Mouse (Mus musculus) spleen, postnatal 36 days (tissue): ENCODE results near the gene Metrn.
"Not testable (repeated sequence)": the region's sequence is repeated elsewhere in the genome, so short reads cannot be mapped to it uniquely, and the experiment has no call there.

Experiments
- DNase-seq, 2 experiments: peaks; one replicate each; pipeline ENCODE4 v3.0.0; 2022; ENCODE audit warnings: low spot score in 2 of 2, mixed read lengths in 1 of 2

Gene Metrn

GRCm38 (mm10) chr17:25808789-25809605, 12.1 kb upstream of the Metrn start, which contains the start of gene Fbxl16:
Gene Fbxl16 (plus strand): TSS chr17:25809085.
- DNase-seq: no peak

DNA sequence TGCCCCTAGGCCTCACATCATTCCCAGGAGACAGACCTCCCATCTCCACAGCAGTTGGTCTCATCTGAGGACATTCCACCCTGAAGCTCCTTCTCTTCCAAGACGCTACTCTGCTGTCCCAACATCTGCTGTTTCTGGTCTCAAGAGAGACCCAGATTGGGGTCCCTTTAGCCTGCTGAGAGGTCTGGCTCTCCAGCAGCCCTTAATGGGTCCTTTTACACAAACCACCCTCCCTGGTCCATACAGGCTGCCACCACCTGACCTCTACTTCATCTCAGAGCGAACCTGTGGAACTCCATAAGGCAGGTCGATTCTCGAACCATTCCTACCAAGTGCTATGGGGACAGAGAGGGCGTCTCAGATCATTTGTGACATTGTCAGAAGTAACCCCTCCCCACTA, 11.1 kb upstream of the Metrn start:
- DNase-seq: no peak

- DNase-seq: not testable (repeated sequence)
Measured at GRCm38 (mm10) chr17:25807452-25807851, 10.5 kb upstream of the Metrn start.

DNA sequence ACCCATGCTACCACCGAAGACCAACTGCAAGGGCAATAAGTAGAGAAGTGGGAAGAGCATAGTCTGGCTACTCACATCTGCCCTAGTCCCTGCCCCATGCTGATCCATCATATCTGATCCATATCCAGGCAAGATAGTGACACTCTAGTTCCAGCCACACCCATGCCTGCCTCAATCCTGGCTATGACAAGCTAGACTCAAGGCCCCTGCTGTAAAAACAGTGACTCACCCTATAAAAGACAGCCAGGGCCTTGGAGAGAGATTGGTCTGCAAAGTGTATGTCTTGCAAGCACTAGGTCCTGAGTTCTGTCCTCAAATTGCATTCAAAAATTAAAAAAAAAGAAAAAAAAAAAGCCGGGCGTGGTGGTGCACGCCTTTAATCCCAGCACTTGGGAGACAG, 9.6 kb upstream of the Metrn start:
- no peak for DNase-seq

DNA sequence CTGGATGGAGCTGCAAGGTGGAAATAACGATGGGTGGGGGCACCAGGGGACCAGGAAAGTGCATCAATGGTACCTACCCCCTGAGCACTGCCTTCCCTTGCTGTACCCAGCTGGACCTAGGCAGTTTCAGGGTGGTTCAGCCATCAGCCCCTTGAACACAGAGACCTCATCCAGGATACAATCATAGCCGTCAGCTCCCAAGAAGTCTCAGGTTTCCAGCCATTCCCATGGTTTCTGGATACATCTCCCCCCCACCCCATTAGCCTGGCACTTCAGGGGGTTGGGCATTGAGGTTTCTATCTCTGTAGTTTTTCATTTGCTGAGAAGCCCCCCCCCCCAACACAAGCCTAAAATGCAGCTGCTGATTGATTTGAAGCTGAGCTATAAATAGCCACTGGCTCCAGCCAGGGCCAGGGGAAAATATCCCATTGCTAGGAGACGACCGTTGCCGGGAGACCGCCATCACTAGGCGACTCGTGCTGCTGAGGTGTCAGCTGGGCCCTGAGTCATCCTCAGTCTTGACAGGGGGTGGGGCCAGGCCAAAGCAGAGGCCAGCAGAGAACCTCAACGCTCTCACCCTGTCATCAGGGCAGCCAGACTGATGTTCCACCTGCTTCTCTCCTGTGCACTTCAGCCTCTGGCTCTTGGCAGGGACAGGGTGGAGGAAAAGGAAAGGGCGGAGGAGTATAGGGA, 6.0 kb upstream of the Metrn start:
- no peak for DNase-seq

GRCm38 (mm10) chr17:25801029-25801428, 4.1 kb upstream of the Metrn start:
- peak; percentile 68 to 71 for DNase-seq

DNA sequence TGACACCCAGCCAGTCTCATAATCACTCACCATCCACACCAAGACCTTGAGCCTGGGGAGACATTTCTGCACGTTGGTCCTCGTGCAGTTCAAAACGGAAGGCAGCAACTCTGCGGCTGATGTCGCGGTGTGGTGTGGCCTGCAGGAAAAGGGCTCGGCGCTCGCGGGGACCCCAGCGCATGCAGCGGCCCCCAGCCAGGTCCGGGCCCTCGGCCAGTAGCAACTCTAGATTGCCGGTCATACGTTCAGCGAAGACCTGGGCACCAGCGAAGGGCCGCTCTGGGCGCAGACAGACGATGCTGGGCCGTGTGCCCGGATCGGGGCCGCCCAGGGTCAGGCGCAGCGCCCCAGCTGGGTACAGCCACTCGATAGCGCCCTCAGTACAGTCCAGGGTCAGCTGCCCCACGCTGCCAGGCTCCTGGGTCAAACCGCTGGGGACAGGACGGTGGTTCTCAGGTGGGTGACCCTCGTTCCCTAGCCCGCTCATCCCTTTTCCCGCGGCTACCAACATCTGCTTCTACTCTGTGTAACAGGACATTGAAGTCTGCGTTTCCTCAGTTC, 645 bp downstream of the Metrn start:
- no peak for DNase-seq

GRCm38 (mm10) chr17:25795609-25796092, 1.3 kb downstream of the Metrn start, which contains the start of gene AC134908.4:
Gene AC134908.4 (minus strand): TSS chr17:25795659.
- DNase-seq: no peak

DNA sequence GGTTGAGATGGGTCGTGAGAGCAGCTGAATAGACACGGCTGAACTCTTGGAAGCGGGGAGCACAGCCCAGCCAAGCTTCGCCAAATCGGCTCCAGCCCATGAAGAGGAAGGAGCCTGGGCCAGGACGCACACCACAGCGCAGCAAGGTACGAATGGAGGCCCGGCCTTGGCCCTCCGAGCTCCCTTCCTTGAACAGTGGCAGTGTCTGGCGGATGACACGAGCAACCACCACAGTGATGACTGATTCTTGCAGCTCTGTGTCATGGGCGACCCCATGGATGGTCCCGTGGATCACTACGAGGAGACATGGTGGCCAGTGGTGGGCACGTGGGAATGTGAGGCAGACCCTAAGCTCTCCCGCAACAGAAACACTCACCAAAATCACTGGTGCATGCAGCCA, 1.9 kb downstream of the Metrn start:
- no peak for DNase-seq

DNA sequence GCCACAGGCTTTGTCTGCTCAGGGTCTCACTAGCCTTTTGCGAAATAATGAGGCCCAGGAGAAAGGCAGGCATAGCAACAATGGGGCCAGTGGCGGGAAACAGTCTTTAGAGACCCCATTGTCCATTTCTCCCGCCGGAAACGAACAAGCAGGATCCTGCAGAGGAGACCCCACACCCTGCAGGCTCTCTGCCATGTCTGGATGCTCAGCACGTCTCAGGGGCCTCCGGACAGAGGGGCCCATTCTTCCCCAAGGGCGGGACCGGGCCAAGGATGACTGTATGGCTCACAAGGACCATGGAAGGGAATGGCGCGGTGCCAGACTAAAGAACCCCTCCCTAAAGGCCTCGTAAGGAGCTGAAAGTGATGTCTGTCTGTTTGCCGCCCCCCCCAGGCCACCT, 2.7 kb downstream of the Metrn start:
- DNase-seq: no peak

DNA sequence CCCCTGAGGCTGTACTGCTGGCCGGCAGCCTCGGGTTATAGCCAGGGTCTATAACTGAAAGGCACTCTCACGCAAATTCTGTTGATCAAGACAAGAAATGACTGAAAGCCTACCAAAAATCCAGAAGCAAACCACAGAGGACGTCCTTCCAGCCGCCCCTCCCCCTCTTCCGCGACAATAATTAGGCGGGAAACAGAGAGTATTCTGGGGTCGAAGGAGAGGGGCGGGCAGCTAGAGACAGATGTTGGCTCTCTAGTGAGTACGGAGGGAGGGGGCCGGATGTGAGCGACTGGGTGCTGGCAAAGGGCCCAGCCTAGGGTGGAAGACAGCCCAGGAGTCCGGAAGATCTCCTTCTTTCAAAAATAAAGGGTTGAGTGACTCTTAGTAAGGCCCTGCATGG, 4.3 kb downstream of the Metrn start, which contains the start of gene Fam173a:
Fam173a (minus strand) TSS at position 287 of the 400 bp plus-strand sequence.
- peak; percentile 77 to 78 for DNase-seq

DNA sequence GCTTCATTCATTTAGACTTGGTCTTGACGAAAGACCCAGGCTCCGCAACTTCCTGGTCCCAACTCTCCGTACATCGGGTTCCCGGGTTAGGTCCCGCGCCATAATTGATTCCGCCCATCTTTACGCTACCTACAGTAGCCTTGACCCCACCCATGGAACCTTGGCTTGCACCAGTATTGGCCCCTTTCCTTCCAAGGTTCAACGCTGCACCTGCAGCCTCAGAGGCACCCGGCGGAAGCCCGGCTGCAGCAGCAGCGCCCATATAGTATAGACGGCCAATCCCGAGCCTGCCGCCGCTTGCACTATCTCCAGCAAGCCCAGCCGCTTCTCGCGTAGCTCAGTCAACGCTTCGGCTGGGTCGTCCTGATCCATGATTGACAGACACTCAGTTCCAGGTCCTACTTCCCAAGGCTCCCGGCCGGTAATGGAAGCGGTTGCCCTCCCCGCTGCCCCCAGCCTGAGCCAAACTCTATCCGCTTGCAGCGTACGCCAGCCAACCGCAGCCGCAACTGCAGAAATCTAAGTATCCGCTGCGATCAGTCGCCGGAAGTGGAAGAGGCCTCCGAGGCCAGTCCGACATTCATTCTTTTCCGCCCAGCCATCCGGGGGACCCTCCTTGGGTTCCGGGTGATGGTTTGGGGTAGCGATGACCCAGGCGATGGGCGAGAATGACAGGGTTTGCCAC, 5.0 kb downstream of the Metrn start:
- DNase-seq: peak; percentile 84 to 85

GRCm38 (mm10) chr17:25791320-25791842, 5.6 kb downstream of the Metrn start:
- no peak for DNase-seq

DNA sequence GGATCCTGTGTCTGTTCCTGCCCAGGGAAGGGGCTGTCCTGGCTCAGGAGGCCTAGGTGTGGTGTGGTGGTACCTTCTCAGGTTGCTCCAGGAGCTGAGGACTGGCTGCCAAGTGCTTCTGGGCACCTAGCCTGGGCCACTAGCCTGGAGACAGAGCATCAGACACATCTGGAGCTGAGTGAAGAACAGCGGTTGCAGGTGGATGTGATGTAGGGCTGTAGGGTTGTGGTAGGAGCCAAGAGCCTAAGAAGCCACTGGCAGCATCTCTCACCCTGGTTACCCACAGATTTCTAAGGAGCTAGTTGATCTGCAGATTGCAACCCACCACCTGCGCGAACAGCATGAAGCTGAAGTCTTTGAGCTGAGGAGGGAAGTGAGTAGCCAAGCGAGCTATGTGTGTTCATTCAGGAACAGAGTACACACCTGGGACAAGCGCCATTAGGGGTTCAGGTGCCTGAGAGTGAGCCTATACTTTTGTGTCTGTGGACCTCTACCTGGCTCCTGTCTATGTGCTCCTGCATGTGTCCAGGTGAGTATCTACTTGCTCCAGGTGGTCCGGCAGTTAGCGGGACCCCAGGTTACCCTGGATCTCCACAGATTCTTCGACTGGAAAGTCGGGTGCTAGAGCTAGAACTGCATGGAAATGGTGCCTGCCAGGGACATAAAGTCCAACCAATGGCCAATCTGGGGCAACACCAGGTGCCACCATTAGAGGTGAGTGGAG, 10.0 kb downstream of the Metrn start:
- DNase-seq: no peak

GRCm38 (mm10) chr17:25786280-25786679, 10.7 kb downstream of the Metrn start, which contains the start of gene Ccdc78:
Gene Ccdc78 (plus strand): TSS chr17:25786580.
- no peak for DNase-seq

DNA sequence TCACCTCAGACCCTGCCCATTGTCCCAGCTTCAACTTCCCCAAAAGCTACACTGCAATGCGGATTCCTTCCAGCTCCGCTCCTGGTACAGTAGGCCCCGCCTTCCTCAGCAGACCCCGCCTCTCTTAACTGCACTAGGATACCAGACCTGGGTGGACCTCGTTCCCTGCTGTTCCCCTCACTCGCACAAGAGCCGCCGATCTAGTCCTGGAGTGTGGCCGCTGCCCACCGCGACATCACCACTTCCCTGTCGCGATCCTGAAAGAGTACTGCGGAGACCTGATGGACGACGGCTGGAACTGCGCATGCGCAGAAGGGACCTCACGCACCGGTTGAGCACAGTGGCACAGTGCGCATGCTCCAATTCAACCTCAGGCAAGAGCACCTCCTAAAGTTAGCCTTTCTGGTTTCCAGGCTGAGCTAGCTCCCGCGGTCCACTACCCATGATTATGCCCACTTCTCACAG, 11.6 kb downstream of the Metrn start, which contains the start of gene Haghl:
Haghl (minus strand) TSS at position 393 of the 465 bp plus-strand sequence.
- peak; percentile 91 to 94 for DNase-seq

- DNase-seq: no peak
Measured at GRCm38 (mm10) chr17:25783861-25784574, 12.9 kb downstream of the Metrn start.

DNA sequence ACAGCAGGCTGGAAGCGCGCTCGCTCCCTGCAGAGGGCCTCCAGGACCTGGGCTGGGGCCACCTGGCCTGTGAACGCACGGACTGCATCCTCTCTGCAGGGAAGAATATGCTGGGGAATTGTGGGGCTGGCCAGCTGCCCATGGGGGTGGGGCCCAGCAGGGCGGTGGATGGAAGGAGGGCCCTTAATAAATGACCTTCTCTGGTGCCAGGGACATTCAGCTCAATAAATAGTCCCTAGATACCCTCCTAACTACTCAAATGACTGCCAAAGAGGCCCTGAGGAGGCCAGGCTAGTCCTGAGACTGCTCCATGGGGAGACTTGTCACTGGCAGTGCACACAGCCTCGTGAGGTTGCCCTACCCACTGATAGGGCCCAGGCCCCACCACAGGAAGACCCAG, 13.8 kb downstream of the Metrn start:
- DNase-seq: no peak

DNA sequence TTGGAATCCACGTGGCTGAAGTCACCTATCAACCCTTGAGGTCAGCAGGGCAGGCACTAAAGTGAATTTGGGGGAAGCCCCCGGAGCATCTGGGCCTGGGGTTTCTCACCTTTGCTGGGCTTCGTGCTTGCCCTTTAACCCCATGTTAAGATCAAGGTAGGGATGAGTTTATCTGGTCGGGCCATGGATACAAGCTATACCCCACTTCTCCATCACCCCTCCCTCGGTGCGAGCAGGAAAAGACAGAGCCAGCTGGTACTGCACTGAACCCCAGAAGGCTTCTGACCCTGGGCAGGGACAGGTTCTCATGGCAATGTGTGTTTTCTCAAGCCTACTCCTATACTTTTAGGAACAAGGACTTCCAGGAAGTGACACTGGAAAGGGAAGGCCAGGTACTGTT, 15.6 kb downstream of the Metrn start:
- DNase-seq: no peak

DNA sequence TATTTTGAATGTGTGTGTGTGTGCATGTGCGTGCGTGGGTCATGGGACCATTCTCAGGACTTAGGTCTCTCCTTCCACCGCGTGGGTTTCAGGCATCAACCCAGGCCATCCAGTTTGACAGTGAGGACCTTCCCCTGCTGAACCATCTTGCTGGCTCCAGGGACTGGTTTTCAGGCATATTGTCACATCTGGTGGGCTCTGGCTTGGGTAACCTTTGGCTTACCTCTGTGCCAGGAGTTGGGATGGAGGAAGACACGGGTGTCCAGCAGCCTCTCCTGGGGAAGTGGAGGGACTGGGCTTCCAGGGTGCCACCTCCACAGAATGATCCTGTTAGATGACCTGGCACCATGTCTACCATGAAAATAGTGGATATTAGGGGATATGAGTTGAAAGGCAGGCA, 19.0 kb downstream of the Metrn start:
- DNase-seq: no peak
